Mouse (Mus musculus): ENCODE measurements around the gene Foxb1. TPM values are rescaled to one million over a fixed set of nuclear protein-coding genes. Genes with fewer than 3 reads are reported as not detected.

The Foxb1 gene
- polyA plus RNA-seq, 1 experiment from 2014 or later = 0.09 TPM

GRCm38 (mm10) chr9:69766936-69767335, 6.2 kb upstream of the Foxb1 start:
- H3K36me3 ChIP-seq (ENCODE audit: control insufficient read depth, insufficient read depth, low read length) = no peaks in the 10 kb centered on the region
- no peak overlapping the region for H3K4me2 ChIP-seq (ENCODE audit: low read depth, severe bottlenecking)
- no peak overlapping the region for H3K4me3 ChIP-seq (ENCODE audit: low read depth, low read length)
- no peak for ATAC-seq (ENCODE audit: insufficient number of reproducible peaks, low FRiP score, low TSS enrichment, low read depth)
- 0% methylated on average over 4 of the region's 4 CpGs for WGBS
- H3K9me3 ChIP-seq (ENCODE audit: control insufficient read depth, low read length) = no peaks in the 10 kb centered on the region
- peaks cover 94% of the 10 kb centered on the region for H3K27me3 ChIP-seq (ENCODE audit: control insufficient read depth, insufficient read depth, low read length)
- H3K9ac ChIP-seq (ENCODE audit: low read length) = no peak overlapping the region
- no peaks in the 10 kb centered on the region for H3K4me1 ChIP-seq (ENCODE audit: control insufficient read depth, insufficient read depth, low read length)
- no peak for DNase-seq (ENCODE audit: low spot score)
- H3K27ac ChIP-seq (replicated peaks; ENCODE audit: low read depth, low read length) = no peak overlapping the region

GRCm38 (mm10) chr9:69766301-69766700, 5.6 kb upstream of the Foxb1 start:
- H3K4me1 ChIP-seq (ENCODE audit: control insufficient read depth, insufficient read depth, low read length) = no peaks in the 10 kb centered on the region
- WGBS = under 1% methylated on average over 8 of the region's 8 CpGs
- no peak for ATAC-seq (ENCODE audit: insufficient number of reproducible peaks, low FRiP score, low TSS enrichment, low read depth)

GRCm38 (mm10) chr9:69765483-69766050, 4.8 kb upstream of the Foxb1 start:
- no peak overlapping the region for H3K27ac ChIP-seq (replicated peaks; ENCODE audit: low read depth, low read length)
- H3K4me2 ChIP-seq (ENCODE audit: low read depth, severe bottlenecking) = no peak overlapping the region
- WGBS = 2% methylated on average over 8 of the region's 8 CpGs
- H3K36me3 ChIP-seq (ENCODE audit: control insufficient read depth, insufficient read depth, low read length) = no peaks in the 10 kb centered on the region
- H3K9me3 ChIP-seq (ENCODE audit: control insufficient read depth, low read length) = no peaks in the 10 kb centered on the region
- no peak overlapping the region for H3K4me3 ChIP-seq (ENCODE audit: low read depth, low read length)
- no peak for ATAC-seq (ENCODE audit: insufficient number of reproducible peaks, low FRiP score, low TSS enrichment, low read depth)
- no peak overlapping the region for H3K9ac ChIP-seq (ENCODE audit: low read length)
- H3K4me1 ChIP-seq (ENCODE audit: control insufficient read depth, insufficient read depth, low read length) = peaks cover 4% of the 10 kb centered on the region; the same call in 1 of the 2 replicates
- peak; percentile 33 for DNase-seq (ENCODE audit: low spot score)
- peaks cover 95% of the 10 kb centered on the region for H3K27me3 ChIP-seq (ENCODE audit: control insufficient read depth, insufficient read depth, low read length)

More at GRCm38 (mm10) chr9:69766301-69766700, 5.6 kb upstream of the Foxb1 start:
- no peaks in the 10 kb centered on the region for H3K9me3 ChIP-seq (ENCODE audit: control insufficient read depth, low read length)
- H3K27me3 ChIP-seq (ENCODE audit: control insufficient read depth, insufficient read depth, low read length) = peaks cover 94% of the 10 kb centered on the region
- no peak overlapping the region for H3K4me2 ChIP-seq (ENCODE audit: low read depth, severe bottlenecking)
- no peak overlapping the region for H3K27ac ChIP-seq (replicated peaks; ENCODE audit: low read depth, low read length)
- H3K4me3 ChIP-seq (ENCODE audit: low read depth, low read length) = no peak overlapping the region
- H3K36me3 ChIP-seq (ENCODE audit: control insufficient read depth, insufficient read depth, low read length) = no peaks in the 10 kb centered on the region
- DNase-seq (ENCODE audit: low spot score) = peak; percentile 45
- H3K9ac ChIP-seq (ENCODE audit: low read length) = no peak overlapping the region

GRCm38 (mm10) chr9:69764586-69765482, 4.1 kb upstream of the Foxb1 start:
- Histone ChIP-seq H3K4me2 (ENCODE audit: low read depth, severe bottlenecking) (no peak overlapping the region), H3K4me1 (ENCODE audit: control insufficient read depth, insufficient read depth, low read length) (peaks cover 7% of the 10 kb centered on the region; the same call in 1 of the 2 replicates)

GRCm38 (mm10) chr9:69763681-69764585, 3.2 kb upstream of the Foxb1 start:
- WGBS = under 1% methylated on average over 25 of the region's 25 CpGs
- H3K27ac ChIP-seq (replicated peaks; ENCODE audit: low read depth, low read length) = no peak overlapping the region
- H3K9ac ChIP-seq (ENCODE audit: low read length) = no peak overlapping the region
- no peak for ATAC-seq (ENCODE audit: insufficient number of reproducible peaks, low FRiP score, low TSS enrichment, low read depth)
- no peak overlapping the region for H3K4me2 ChIP-seq (ENCODE audit: low read depth, severe bottlenecking)
- no peaks in the 10 kb centered on the region for H3K9me3 ChIP-seq (ENCODE audit: control insufficient read depth, low read length)
- DNase-seq (ENCODE audit: low spot score) = peak; percentile 47
- peaks cover 95% of the 10 kb centered on the region for H3K27me3 ChIP-seq (ENCODE audit: control insufficient read depth, insufficient read depth, low read length)
- peaks cover 14% of the 10 kb centered on the region; the same call in 1 of the 2 replicates for H3K4me1 ChIP-seq (ENCODE audit: control insufficient read depth, insufficient read depth, low read length)
- no peak overlapping the region for H3K4me3 ChIP-seq (ENCODE audit: low read depth, low read length)
- no peaks in the 10 kb centered on the region for H3K36me3 ChIP-seq (ENCODE audit: control insufficient read depth, insufficient read depth, low read length)

More at GRCm38 (mm10) chr9:69764586-69765482, 4.1 kb upstream of the Foxb1 start:
- Histone ChIP-seq H3K9ac (ENCODE audit: low read length) (no peak overlapping the region), H3K4me3 (ENCODE audit: low read depth, low read length) (no peak overlapping the region), H3K27ac (replicated peaks; ENCODE audit: low read depth, low read length) (no peak overlapping the region), H3K36me3 (ENCODE audit: control insufficient read depth, insufficient read depth, low read length) (no peaks in the 10 kb centered on the region), H3K27me3 (ENCODE audit: control insufficient read depth, insufficient read depth, low read length) (peaks cover 95% of the 10 kb centered on the region), H3K9me3 (ENCODE audit: control insufficient read depth, low read length) (no peaks in the 10 kb centered on the region)
- DNase-seq (ENCODE audit: low spot score) (peak; percentile 61), ATAC-seq (ENCODE audit: insufficient number of reproducible peaks, low FRiP score, low TSS enrichment, low read depth) (no peak)
- under 1% methylated on average over 42 of the region's 42 CpGs for WGBS

- WGBS = 0% methylated on average over 14 of the region's 14 CpGs
- ATAC-seq (ENCODE audit: insufficient number of reproducible peaks, low FRiP score, low TSS enrichment, low read depth) (0 out of 2 replicates have a peak, but pooled peaks have one; percentile 9), DNase-seq (ENCODE audit: low spot score) (peak; percentile 75)
- Histone ChIP-seq H3K4me2 (ENCODE audit: low read depth, severe bottlenecking) (no peak overlapping the region), H3K4me3 (ENCODE audit: low read depth, low read length) (no peak overlapping the region), H3K4me1 (ENCODE audit: control insufficient read depth, insufficient read depth, low read length) (peaks cover 14% of the 10 kb centered on the region; the same call in 1 of the 2 replicates), H3K27me3 (ENCODE audit: control insufficient read depth, insufficient read depth, low read length) (peaks cover 95% of the 10 kb centered on the region), H3K9me3 (ENCODE audit: control insufficient read depth, low read length) (no peaks in the 10 kb centered on the region), H3K9ac (ENCODE audit: low read length) (no peak overlapping the region), H3K27ac (replicated peaks; ENCODE audit: low read depth, low read length) (no peak overlapping the region), H3K36me3 (ENCODE audit: control insufficient read depth, insufficient read depth, low read length) (no peaks in the 10 kb centered on the region)
Observed at GRCm38 (mm10) chr9:69762703-69763102, 2.0 kb upstream of the Foxb1 start.

GRCm38 (mm10) chr9:69762221-69762620, 1.5 kb upstream of the Foxb1 start:
- no peak for DNase-seq (ENCODE audit: low spot score)
- ATAC-seq (ENCODE audit: insufficient number of reproducible peaks, low FRiP score, low TSS enrichment, low read depth) = no peak
- Histone ChIP-seq H3K27me3 (ENCODE audit: control insufficient read depth, insufficient read depth, low read length) (peaks cover 93% of the 10 kb centered on the region), H3K4me1 (ENCODE audit: control insufficient read depth, insufficient read depth, low read length) (peaks cover 14% of the 10 kb centered on the region; the same call in 1 of the 2 replicates), H3K4me3 (ENCODE audit: low read depth, low read length) (no peak overlapping the region), H3K4me2 (ENCODE audit: low read depth, severe bottlenecking) (no peak overlapping the region), H3K36me3 (ENCODE audit: control insufficient read depth, insufficient read depth, low read length) (no peaks in the 10 kb centered on the region), H3K9me3 (ENCODE audit: control insufficient read depth, low read length) (no peaks in the 10 kb centered on the region), H3K9ac (ENCODE audit: low read length) (no peak overlapping the region), H3K27ac (replicated peaks; ENCODE audit: low read depth, low read length) (no peak overlapping the region)
- under 1% methylated on average over 12 of the region's 12 CpGs for WGBS

GRCm38 (mm10) chr9:69761569-69761968, 829 bp upstream of the Foxb1 start:
- H3K27me3 ChIP-seq (ENCODE audit: control insufficient read depth, insufficient read depth, low read length) = peaks cover 93% of the 10 kb centered on the region
- H3K4me3 ChIP-seq (ENCODE audit: low read depth, low read length) = no peak overlapping the region
- H3K4me2 ChIP-seq (ENCODE audit: low read depth, severe bottlenecking) = no peak overlapping the region
- no peak overlapping the region for H3K27ac ChIP-seq (replicated peaks; ENCODE audit: low read depth, low read length)
- H3K36me3 ChIP-seq (ENCODE audit: control insufficient read depth, insufficient read depth, low read length) = no peaks in the 10 kb centered on the region
- H3K9me3 ChIP-seq (ENCODE audit: control insufficient read depth, low read length) = no peaks in the 10 kb centered on the region
- DNase-seq (ENCODE audit: low spot score) (peak; percentile 28), ATAC-seq (ENCODE audit: insufficient number of reproducible peaks, low FRiP score, low TSS enrichment, low read depth) (no peak)
- WGBS = 0% methylated on average over 10 of the region's 10 CpGs
- H3K9ac ChIP-seq (ENCODE audit: low read length) = no peak overlapping the region
- H3K4me1 ChIP-seq (ENCODE audit: control insufficient read depth, insufficient read depth, low read length) = peaks cover 14% of the 10 kb centered on the region; the same call in 1 of the 2 replicates
